Mouse (Mus musculus) gastrocnemius, postnatal 14 days (tissue): Measurements from ENCODE around the gene Sntn. TPM values are rescaled to one million over a fixed set of nuclear protein-coding genes. Genes with fewer than 3 reads are reported as not detected.

ENCODE experiments used
- DNase-seq: peaks from one replicate; pipeline ENCODE4 v3.0.0; 2021; ENCODE audit warnings: mixed read lengths
- intact Hi-C: fragments of 180-260 bp; cut with DNase I; formaldehyde crosslinking; loops from one replicate; pipeline ENCODE4 v1.15.1; 2025; ENCODE audit warnings: low total_unique reads
- long read RNA-seq, 2 experiments: library from polyadenylated mRNA; stranded (forward); transcript quantifications; one replicate each; pipeline ENCODE4 v2.0.0; 2021
- total RNA-seq, 2 experiments: library from RNA; stranded (reverse); gene quantifications; 2 replicates each; pipeline ENCODE4 v1.2.3; 2021

Gene Sntn
- total RNA-seq = not detected
- long read RNA-seq, experiment 1 = 0 reads
- long read RNA-seq, experiment 2 = 0 reads

DNA sequence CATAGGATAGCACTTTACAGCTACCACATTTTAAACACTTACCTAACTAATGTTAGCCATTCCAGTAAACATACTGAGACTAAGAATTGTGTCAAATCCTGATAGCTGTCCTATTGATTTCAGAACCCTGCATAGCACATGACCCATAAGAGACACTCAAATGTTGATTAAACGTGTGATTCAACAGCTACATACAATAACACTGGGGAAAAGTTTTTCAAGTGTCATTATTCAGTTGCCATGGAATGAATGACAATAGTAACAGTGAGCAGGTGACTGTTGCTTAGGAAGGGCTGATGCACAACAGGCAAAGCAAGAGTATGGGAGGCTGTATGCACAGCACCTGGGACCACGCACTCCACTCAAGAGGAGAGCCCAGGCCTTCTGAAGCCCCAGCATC lies at the start of gene Sntn:
Sntn (plus strand) TSS at position 301 of the 400 bp plus-strand sequence.
- intact Hi-C loops = no loop called here
- DNase-seq = no peak

DNA sequence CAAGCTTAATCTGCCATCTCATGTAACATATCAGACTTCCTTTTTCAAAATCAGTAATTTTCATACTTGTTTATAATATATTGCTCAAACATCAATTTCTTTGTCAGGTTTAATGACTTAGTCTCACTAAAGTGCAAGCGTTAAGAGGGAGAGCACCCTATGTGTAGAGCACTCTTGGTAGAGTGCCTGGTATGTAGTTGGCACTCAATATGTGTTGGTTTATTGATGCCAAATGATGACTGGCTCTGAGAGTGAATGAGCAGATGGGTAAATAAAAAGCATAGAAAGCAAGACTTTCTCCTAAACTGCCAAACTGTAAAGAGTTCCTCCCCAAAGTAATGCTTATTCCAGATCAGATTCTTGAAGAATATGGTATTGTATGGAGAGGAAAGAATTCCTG lies 20.8 kb upstream of the Sntn start:
- intact Hi-C loops = no loop called here

DNA sequence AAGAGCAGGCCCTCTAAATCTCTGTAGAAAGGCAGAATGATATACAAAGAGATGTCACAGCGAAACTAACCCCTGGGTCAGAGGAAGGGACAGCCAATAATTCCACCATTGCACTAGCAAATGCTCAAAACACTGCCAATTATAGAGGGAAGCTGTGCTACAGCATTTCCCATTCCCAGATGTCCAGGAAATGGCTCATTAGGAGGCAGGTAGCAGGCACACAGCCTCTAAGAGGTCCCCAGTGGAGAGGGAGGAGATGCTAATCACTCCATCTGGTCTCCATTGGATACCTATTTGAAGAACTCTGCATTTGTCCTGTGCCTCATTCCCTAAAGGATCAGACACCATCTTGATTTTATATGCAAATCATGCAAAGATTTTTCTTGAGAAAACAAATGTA lies 19.6 kb upstream of the Sntn start:
- no peak for DNase-seq
- intact Hi-C loops = no loop called here

More for the DNA sequence above, 20.8 kb upstream of the Sntn start:
- DNase-seq = no peak

DNA sequence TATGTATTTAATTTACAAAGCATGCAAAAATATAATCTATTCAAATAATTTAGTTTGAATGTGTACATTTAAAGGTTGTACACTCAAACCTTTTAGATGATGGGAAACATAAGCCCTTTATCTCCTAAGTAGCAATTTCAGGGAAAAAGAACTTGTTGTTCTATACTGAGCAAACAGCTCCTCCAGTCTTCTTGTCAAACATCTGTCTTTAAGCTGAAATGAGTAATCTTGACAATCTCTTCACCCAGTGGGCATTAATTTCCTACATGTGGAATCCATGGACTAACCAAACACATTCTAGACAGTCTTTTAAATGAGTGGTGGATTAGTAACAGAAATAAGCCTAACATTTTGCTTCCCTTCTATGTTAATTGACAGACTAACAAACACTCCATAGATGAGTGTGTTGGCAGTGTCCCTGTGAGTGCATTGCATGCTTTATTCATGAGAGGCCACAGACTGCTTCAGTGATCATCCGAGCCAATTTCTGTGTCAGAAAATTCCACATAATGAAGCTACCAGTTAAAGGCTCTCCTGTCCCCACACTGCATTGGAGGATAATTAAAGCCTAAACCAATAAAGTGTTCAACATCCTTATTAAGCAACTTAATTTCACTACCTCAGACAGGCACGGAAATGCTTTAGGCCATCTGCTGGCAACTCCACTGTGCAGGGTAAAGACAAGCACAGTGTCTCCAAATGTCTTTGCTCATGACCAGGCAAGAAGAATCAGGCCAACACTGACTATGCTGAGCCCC lies 19.0 kb upstream of the Sntn start:
- intact Hi-C loops = no loop called here

DNA sequence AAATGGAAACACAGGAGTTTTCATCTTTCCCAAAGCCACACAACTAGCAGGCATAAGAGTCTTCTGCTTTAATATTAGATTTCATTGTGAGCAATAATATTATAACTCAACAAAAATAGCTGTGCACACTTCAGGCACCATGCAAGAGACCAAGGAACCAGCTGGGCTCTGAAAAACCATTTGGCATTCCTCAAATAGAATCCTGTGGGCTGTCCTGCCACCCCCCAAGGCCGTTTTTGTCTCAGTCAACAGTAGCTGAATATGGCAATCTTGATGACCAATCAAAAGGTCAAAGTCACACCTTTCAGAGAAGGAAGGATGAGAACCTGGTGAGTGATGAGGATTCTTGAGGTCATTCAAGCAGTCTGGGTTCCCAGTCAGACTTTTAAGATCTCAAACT lies 16.0 kb downstream of the Sntn start:
- intact Hi-C loops = no loop called here

More for the DNA sequence above, 19.0 kb upstream of the Sntn start:
- DNase-seq = no peak

DNA sequence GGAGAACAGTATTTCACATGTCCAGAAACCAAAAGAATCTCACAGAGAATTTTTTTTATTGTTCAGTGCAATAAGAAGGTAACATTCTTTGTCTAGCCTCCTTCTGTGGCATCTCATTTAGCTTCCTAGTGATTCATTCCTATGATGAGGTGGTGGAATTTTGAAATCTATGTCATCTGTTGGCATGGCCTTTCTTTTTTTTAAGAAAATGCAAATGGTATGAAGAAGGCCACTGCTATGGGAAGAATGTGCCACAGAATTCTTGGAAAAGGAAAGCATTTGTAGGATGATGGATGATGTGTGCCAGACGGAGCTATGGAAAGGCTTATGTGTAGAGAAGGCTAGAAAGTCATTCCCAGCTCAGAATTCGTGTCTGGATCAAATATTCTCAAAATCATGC lies 19.8 kb downstream of the Sntn start:
- no peak for DNase-seq
- intact Hi-C loops = no loop called here

More for the DNA sequence above, 16.0 kb downstream of the Sntn start:
- DNase-seq = no peak

DNA sequence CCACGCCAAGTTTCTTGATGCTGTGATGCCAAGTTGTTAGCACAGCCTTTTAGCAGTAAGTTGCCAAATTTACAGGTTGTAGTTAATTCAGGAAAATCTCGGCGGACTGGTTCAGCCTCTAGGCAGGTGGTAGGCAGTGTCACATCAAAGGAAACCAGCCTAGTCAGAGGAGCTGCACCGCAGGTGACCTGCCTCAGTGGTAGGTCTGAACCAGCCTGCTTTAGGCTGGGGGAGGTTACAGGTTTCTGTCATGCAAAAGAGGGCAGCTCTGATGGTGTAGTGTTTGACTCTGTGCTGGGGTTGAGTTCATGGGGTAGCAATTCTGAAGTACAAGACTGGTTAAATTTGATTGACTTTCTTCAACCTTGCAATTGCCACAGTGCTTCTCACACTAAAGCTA lies 61.6 kb downstream of the Sntn start:
- intact Hi-C loops = no loop called here
- no peak for DNase-seq

Other genes with a start within 250 kb of the Sntn start
- gene Gm281, start 243.6 kb downstream of the Sntn start, total RNA-seq = not detected